Mouse (Mus musculus) G1E (cell line): ENCODE measurements around the gene Rai1.

Experiments used
- CTCF ChIP-seq: IDR thresholded peaks from 2 replicates; pipeline ENCODE4 v1.5.1; 2012; ENCODE audit warnings: low read depth, low read length, inconsistent platforms, mixed read lengths
- GATA1 ChIP-seq: IDR thresholded peaks from 2 replicates; pipeline ENCODE4 v1.6.1; 2012; ENCODE audit warnings: borderline replicate concordance, low read length, inconsistent platforms, mixed read lengths
- GATA2 ChIP-seq: IDR thresholded peaks from 2 replicates; pipeline ENCODE4 v1.6.1; 2012; ENCODE audit warnings: low read depth, low read length, inconsistent platforms, borderline replicate concordance
- POLR2AphosphoS5 ChIP-seq: IDR thresholded peaks from 2 replicates; pipeline ENCODE4 v1.6.1; 2012; ENCODE audit warnings: low read depth, low read length, inconsistent platforms; ENCODE audit not compliant: insufficient replicate concordance
- TAL1 ChIP-seq: conservative IDR thresholded peaks from 2 replicates; pipeline ENCODE4 v1.6.1; 2012; ENCODE audit warnings: low read depth, low read length, inconsistent platforms, mixed read lengths

- TF ChIP-seq CTCF: no peak
- TF ChIP-seq GATA1: no peak
- no peak for TF ChIP-seq TAL1
- no peak for TF ChIP-seq POLR2AphosphoS5
- TF ChIP-seq GATA2: no peak
Measured at GRCm38 (mm10) chr11:60231951-60232350, 127.1 kb downstream of the Rai1 start.
